Mouse (Mus musculus) ovary, adult 18-20 months (tissue): ENCODE measurements around the gene Fcamr.

ENCODE experiments used
- DNase-seq: peaks from one replicate; pipeline ENCODE4 v3.0.0; 2022; ENCODE audit warnings: low spot score, mixed read lengths

The Fcamr gene

GRCm38 (mm10) chr1:130802976-130803375, 2.3 kb downstream of the Fcamr start:
- DNase-seq: no peak

DNA sequence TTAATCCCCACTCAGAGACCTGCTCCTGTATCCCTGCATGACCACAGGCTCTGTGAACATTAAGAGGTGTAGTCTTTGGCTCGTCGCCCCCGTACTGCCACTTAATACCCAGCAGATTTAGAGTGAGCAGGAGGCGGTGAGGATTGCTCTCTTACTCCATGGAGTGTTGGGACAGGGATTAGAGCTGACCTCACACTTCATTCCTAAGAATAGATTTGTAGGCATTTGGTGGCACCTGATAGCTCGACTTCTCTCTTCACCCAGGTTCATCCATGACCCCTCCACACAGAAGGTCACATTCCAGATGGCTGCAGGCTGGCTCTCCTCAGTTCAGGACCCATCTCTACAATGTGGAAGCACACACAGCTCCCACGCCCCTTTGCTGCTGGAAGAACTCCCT, 3.6 kb downstream of the Fcamr start:
- DNase-seq: no peak

DNA sequence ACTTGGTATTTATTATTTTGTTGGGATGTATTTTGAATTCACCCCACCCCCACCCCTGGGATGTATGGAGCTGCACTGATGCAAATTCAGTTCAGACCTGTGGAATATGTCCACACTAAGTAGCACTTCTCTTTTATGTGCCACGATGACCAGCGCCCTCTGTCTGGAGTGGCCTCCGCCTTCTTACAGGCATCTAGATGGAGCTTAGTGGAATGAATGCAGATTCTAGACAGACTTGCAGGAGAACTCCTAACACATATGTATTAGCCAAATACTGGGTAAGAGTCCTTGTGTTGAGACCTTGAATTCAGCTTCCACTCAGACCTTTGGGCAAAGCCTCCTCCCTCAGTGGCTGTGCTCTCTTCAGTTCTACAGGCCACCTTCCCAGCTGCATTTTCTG, 10.2 kb downstream of the Fcamr start:
- no peak for DNase-seq

GRCm38 (mm10) chr1:130811316-130811715, 10.6 kb downstream of the Fcamr start:
- DNase-seq: no peak

DNA sequence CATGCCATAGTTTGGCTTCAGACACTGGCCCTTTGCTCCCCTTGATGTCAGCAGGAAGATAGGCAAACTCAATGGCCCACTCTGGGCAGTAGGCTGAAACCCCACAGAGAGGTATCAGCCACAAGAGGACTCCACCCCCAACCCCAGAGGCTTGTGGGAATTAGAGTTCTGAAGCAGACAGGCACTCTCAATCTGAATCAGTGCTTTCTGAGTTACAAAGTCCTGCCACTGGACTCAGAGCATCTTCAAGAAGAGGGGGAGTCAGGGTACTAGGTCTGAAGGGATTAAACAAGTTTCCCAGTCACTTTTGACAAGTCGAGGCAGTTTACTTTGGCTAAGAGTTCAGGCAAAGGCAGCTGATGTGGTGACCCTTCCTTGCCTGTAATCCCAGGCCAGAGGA, 19.0 kb downstream of the Fcamr start:
- DNase-seq: no peak

DNA sequence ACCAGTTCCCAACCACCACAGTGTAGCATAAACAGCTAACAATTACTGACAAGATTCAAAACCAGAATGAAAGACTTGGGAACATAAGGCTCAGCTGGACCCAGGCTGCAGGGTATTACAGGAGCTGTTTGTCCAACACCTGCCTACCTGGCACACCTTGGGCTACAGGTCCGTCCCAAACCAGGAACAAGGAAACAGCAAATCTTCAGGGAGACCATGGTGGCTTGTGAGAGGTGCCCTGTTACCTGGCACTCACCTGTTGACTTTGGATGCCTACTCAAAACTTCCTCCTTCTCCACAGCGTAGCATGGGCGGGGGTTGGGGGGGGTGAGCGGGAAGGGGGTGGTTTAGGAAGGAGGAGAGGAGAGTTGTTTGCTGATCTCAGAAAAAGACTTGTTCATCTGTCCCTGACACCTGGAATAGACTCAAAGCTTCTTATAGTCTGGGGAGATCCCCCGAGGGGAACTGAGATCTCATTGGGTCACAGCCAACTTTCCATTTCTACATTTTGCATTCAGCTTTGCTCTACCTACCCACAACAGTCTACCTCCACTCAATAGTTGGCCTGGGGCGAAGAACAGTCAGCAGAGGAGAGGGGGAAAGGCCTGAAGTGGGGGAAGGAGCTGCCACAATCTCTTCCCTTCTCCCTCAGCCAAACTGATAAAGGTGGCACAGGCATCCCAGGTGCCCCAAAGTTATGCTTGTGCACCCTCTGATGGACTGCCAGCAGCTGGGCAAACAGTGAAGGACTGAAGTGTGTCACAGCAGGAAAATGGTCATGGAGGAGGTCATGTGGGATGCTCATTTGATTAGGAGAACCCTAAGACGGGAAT, 19.8 kb downstream of the Fcamr start:
- no peak for DNase-seq

DNA sequence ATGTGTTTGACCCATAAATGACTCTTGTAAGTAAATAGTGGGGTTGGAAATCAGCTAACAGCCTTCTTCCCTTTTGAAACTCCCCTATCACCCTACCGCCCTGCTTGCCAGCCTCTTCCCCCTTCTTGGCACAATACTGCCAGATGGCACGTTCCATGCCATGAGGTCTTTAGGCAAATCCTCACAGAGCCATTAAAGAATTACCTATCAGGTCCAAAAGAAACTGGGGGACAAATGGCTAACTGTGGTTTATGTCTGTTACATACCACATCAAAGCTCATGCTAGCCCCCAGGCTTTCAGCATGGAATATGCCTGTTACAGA, 20.4 kb downstream of the Fcamr start:
- no peak for DNase-seq

- DNase-seq: no peak
These were observed 21.4 kb downstream of the Fcamr start for GRCm38 (mm10) chr1:130821911-130822625.

GRCm38 (mm10) chr1:130826448-130826847, 25.7 kb downstream of the Fcamr start, which contains the start of gene Pigr:
Gene Pigr (plus strand): TSS chr1:130826684.
- no peak for DNase-seq

- no peak for DNase-seq
These were observed 28.0 kb downstream of the Fcamr start for GRCm38 (mm10) chr1:130828656-130829055.

- DNase-seq: no peak
These were observed 29.5 kb downstream of the Fcamr start for GRCm38 (mm10) chr1:130829906-130830830.

DNA sequence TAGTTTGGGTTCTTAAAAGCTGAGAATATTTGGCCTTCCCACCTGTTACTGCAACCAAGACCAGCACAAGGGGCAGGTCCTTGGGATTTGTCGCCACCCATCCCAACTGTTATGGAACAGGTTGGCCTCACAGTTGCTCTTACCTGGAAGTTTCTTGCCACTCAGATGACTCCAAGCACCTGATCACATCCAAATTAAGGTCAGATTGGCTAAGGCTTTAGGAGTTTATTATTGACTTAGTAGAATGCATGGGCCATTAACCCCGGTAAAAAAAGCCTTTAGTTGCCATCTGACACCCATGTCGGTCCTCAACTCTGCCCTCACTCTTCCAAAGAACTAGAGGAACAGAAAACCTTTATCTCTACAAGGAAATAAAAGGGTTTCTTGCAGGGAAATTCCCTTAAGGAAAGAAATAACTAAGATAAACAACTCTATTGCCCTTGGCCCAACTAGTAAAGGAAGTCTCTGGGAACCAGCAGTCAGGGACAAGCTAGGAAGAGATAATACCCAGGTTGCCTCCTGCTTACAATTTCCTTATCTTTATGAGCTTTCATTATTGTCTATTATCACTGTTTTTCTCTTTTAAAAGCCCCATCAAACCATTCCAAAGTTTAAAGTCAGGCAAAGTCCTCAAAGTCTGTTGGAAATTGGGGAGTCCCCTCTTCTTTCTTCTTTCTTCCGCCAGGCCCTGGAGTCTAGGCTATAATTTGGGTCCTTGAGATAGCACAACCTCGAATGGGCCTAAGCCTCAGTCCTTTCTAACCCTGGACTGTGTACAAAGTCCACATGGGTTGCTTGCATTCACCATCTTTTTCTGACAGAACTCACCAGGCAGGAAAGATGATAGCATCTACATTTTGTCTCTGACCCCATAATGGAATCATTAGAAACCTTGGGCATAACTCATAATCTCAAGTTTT, 31.8 kb downstream of the Fcamr start:
- no peak for DNase-seq

GRCm38 (mm10) chr1:130835161-130835936, 34.6 kb downstream of the Fcamr start:
- DNase-seq: no peak

DNA sequence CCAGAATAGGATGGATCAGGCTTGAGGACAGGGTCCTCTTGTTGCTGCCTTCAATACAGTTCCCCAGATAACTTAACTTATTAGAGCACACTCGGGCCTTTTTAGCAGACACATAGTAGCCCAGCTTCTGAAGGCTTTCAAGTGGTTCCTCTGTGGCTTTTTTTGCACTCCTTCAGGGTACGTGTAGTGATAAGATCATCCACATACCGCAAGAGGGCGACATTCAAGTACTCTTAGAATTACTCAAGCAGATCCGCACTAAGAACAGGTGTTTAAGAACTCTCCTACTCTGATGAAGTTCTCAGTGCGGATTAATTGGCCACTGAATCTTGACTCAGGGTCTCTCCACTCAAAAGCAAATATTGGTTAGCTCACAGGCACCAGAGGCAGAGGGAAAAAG, 37.6 kb downstream of the Fcamr start:
- DNase-seq: no peak

GRCm38 (mm10) chr1:130840599-130841379, 40.1 kb downstream of the Fcamr start:
- no peak for DNase-seq

DNA sequence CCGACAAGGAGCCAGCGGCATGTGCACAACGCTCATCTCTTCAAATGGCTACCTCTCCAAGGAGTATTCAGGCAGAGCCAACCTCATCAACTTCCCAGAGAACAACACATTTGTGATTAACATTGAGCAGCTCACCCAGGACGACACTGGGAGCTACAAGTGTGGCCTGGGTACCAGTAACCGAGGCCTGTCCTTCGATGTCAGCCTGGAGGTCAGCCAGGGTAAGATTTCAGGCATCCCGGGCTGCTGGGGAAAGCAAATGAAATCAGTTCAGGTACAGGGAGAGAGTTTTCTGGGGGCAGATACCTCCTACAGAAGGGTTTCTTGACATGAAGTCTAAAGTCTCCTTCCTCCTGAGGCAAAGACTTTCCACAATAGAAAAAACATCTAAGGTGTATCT, 40.9 kb downstream of the Fcamr start:
- no peak for DNase-seq

DNA sequence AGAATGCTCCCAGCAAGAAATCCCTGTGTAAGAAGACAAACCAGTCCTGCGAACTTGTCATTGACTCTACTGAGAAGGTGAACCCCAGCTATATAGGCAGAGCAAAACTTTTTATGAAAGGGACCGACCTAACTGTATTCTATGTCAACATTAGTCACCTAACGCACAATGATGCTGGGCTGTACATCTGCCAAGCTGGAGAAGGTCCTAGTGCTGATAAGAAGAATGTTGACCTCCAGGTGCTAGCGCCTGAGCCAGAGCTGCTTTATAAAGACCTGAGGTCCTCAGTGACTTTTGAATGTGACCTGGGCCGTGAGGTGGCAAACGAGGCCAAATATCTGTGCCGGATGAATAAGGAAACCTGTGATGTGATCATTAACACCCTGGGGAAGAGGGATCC, 43.8 kb downstream of the Fcamr start:
- no peak for DNase-seq

DNA sequence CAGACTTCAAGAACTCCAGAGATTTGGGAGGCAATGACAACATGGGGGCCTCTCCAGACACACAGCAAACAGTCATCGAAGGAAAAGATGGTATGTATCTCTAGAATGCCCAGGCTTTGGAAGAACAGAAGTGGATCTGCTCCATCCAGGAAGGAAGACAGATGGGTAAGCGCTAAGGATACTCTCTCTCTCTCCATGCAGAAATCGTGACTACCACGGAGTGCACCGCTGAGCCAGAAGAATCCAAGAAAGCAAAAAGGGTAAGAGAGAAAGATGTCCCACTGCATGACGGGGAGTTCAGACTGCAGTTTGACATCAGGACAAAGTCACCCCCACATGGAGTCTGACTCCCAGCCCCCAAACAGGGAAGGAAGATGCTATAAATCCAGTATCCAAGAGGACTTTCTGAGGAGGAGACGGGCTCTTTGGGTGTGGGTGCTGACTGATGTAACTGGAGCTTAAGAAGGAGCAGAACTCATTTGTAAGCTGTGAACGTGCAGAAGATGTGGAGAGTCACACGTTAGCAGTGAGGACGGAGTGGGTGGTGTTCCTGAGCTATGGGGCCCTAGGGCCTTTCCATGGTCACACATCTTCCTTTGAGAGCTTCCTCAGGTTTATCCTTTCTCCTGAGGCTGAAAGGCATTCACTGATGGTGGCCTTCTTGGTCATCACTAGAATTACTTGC, 49.0 kb downstream of the Fcamr start:
- no peak for DNase-seq

DNA sequence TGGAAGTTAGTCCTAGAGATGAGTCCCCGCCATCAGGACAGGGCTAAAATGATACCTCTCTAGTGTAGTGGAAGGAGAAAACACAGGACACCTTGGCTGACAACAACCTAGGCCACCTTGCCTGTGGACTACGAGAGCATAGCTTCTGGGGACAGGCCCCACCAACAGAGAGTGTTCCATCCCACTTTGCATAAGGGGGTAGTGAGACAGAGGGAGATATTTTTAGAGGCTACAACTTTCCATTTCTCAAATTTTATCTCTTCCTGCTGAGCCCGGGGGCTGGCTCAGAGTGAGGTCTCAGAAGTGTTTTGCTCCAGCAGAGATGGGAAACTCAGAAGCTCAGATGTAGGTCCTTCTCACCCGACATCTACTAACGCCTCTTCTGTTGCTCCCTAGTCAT, 49.7 kb downstream of the Fcamr start:
- no peak for DNase-seq
